Mouse (Mus musculus) granulocyte monocyte progenitor cell, adult 5-6 weeks (primary cell): ENCODE results near the gene Gm20736. TPM values are rescaled to one million over a fixed set of nuclear protein-coding genes. Genes with fewer than 3 reads are reported as not detected.
"Not testable (repeated sequence)": the region's sequence is repeated elsewhere in the genome, so short reads cannot be mapped to it uniquely, and the experiment has no call there.

Source experiments
- ATAC-seq: replicated peaks from 2 replicates; pipeline ENCODE4 v1.8.0; 2016; ENCODE audit warnings: mild to moderate bottlenecking, moderate TSS enrichment, inconsistent platforms; ENCODE audit not compliant: poor library complexity, severe bottlenecking
- total RNA-seq, 2 experiments: library from RNA; stranded (forward) in 1 of 2; stranded (reverse) in 1 of 2; fragments of 200-712, 200-1000 nt in 1 of 2; fragments of >200 nt in 1 of 2; fragmentation: Nextera tagmentation in 1 of 2; gene quantifications; 2 replicates each; pipeline ENCODE4 v1.2.3; 2014 to 2017

Gene Gm20736
- total RNA-seq (2014; fragmentation: Nextera tagmentation) (not detected in 2 replicates), total RNA-seq (2017) (not detected in 2 replicates)

DNA sequence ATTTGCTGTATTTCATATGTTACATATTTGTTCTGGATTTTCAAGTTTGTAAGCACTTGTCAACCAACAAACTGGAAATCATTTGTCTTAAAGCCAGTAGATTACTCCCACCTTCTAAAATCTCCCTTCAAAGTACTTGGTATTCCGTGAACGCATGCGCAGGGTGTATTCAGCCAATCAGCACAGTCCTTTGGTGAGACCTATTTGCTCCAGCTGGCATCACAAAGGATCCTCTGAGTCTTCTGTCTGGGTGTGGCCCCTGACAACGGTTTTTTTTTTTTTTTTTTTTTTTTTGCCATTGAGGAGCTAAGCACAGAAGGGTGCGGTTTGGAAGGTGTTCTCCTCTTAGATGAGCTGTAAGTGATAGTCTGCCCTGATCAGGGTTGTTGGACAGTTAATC, at the start of gene Gm20736:
Gm20736 (plus strand) TSS at position 301 of the 400 bp plus-strand sequence.
- ATAC-seq, result not testable (repeated sequence)

Other genes with a start within 250 kb of the Gm20736 start
- not detected in 2 replicates for gene Gm20924, start 170.2 kb upstream of the Gm20736 start, total RNA-seq (2014; fragmentation: Nextera tagmentation)
- gene Gm20924, start 170.2 kb upstream of the Gm20736 start, total RNA-seq (2017), result not detected in 2 replicates